8 mouse cellular contexts compared by ENCODE assay signal in the genomic region with DNA sequence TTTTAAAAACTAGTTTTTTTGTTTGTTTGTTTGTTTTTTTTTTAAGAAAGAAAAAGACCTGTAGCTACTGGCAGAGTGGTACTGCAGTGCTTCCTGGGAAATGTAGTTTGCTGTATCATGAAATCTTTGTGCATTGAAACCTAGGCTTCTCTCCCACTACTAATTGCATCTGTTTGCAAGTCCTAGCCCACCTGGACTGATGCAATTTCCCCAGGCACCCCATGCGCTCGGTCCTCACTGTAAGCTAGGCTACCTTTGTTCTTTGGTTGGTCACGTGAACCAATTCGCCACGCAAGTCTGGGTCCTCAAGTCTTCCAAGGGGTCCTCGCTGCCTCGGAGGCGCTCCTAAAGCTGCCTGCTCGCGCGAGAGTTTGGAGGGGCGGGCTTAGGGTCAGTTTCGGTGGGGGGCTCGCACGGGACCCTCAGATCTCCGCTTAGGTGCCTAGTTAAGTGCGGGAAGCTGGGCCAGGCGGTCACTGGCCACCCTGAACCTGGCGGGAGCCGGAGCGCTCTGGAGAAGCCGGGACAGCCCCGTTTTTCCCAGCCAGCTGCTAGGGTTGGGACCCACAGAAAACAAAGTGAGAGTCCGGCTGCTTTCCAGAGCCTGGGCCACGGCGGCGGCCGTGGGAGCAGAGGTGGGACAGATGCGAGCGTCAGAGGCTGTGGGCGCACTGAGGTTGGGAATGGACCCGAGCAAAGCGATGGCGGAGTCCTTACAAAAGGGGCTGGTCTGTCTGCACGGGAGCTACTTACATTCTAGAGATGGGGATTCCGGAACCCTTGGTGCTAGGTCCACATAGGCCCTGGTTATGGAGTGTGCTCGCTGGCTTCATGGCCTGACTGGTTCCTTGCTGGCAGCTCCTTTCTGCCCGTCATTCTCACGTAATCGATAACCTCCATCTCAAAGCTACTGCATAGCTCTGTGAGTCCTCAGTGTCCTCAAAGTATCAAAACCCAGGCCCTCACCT. TPM values are rescaled to one million over a fixed set of nuclear protein-coding genes. Genes with fewer than 3 reads are reported as not detected.
DNase-seq lines count a peak whose midpoint lies in the region; ATAC-seq and TF ChIP-seq lines count a peak whose summit lies in the region.

Cnpy2 (plus strand) TSS at position 319 of the 968 bp plus-strand sequence.

- peak; percentile 75 for TF ChIP-seq POLR2A in CH12.LX (IDR thresholded peaks at IDR 0.05; ENCODE audit: low read depth, low read length)

- H3K36me3 ChIP-seq in CH12.LX (replicated peaks in 1 of 2; ENCODE audit: control insufficient read depth in 1 of 2, insufficient read depth in 1 of 2, low read length in 1 of 2) = peaks cover 47 to 62% of the 10 kb centered on the region in 2 experiments
- H3K36me3 ChIP-seq in forebrain, embryonic 12.5 days (replicated peaks) = peaks cover 64% of the 10 kb centered on the region
- H3K36me3 ChIP-seq in heart, embryonic 16.5 days (ENCODE audit: control insufficient read depth, insufficient read depth) = peaks cover 50% of the 10 kb centered on the region
- peaks cover 55% of the 10 kb centered on the region for H3K36me3 ChIP-seq in liver, embryonic 13.5 days
- H3K36me3 ChIP-seq in stomach, embryonic 14.5 days (ENCODE audit: control insufficient read depth, insufficient read depth, low read length) = peaks cover 50% of the 10 kb centered on the region

- no peaks in the 10 kb centered on the region for H3K27me3 ChIP-seq in CH12.LX (replicated peaks)
- H3K27me3 ChIP-seq in forebrain, embryonic 12.5 days = no peaks in the 10 kb centered on the region
- no peaks in the 10 kb centered on the region for H3K27me3 ChIP-seq in heart, embryonic 16.5 days (ENCODE audit: control insufficient read depth, insufficient read depth, low read length)
- no peaks in the 10 kb centered on the region for H3K27me3 ChIP-seq in liver, embryonic 13.5 days
- no peaks in the 10 kb centered on the region for H3K27me3 ChIP-seq in stomach, embryonic 14.5 days (ENCODE audit: control insufficient read depth, insufficient read depth, low read length)

- under 1% methylated on average over 40 of the region's 40 CpGs for WGBS in forebrain, embryonic 12.5 days
- under 1% methylated on average over 40 of the region's 40 CpGs for WGBS in heart, embryonic 16.5 days
- under 1% methylated on average over 40 of the region's 40 CpGs for WGBS in liver, embryonic 13.5 days (ENCODE audit: insufficient replicate concordance)
- WGBS in stomach, embryonic 14.5 days = under 1% methylated on average over 40 of the region's 40 CpGs

- peak; percentile 91 for DNase-seq in CH12.LX (ENCODE audit: extremely low read depth)
- peak; percentile 75 for DNase-seq in c-Kit-positive CD71-positive TER-119-positive erythroid progenitor cells, embryonic 14.5 days (ENCODE audit: low spot score)
- DNase-seq in kidney, postnatal 25 days = peak; percentile 85 to 92
- peak; percentile 73 for DNase-seq in liver, embryonic 13.5 days
- peak; percentile 74 to 80 for DNase-seq in natural killer cell, adult 2 months (ENCODE audit: low spot score in 2 of 2)

- peak within 1 kb of the TSS; percentile 76 for H3K4me2 ChIP-seq in CH12.LX (ENCODE audit: insufficient read depth, low read depth, poor library complexity, severe bottlenecking)
- H3K4me2 ChIP-seq in forebrain, embryonic 12.5 days = peak within 1 kb of the TSS; percentile 75
- peak within 1 kb of the TSS; percentile 92 for H3K4me2 ChIP-seq in heart, embryonic 16.5 days (ENCODE audit: low read depth, low read length)
- peak within 1 kb of the TSS; percentile 86 for H3K4me2 ChIP-seq in liver, embryonic 13.5 days
- H3K4me2 ChIP-seq in stomach, embryonic 14.5 days (replicated peaks; ENCODE audit: low read depth, low read length) = peak within 1 kb of the TSS; percentile 87

- H3K79me2 ChIP-seq in CH12.LX (replicated peaks; ENCODE audit: control insufficient read depth, extremely low read depth, insufficient read depth, poor library complexity, severe bottlenecking) = peaks cover 3% of the 10 kb centered on the region

- dilution Hi-C loops in CH12.LX (cut with MboI; ENCODE audit: extremely low pct_ligation_motif_present, extremely low pct_unique_long_range_greater_than_20kb, low sequenced_read_pairs) = no loop called here

- in situ Hi-C loops in CH12.LX (cut with MboI; ENCODE audit: low pct_ligation_motif_present, low pct_unique_long_range_greater_than_20kb, low sequenced_read_pairs) = no loop called here

- H3K9me3 ChIP-seq in CH12.LX (replicated peaks; ENCODE audit: low read length) = no peaks in the 10 kb centered on the region
- H3K9me3 ChIP-seq in forebrain, embryonic 12.5 days = no peaks in the 10 kb centered on the region
- no peaks in the 10 kb centered on the region for H3K9me3 ChIP-seq in heart, embryonic 16.5 days (replicated peaks; ENCODE audit: control insufficient read depth, low read length)
- no peaks in the 10 kb centered on the region for H3K9me3 ChIP-seq in liver, embryonic 13.5 days (replicated peaks)
- H3K9me3 ChIP-seq in stomach, embryonic 14.5 days (ENCODE audit: control insufficient read depth, low read depth, low read length) = no peaks in the 10 kb centered on the region

- peak within 1 kb of the TSS; percentile 93 for H3K9ac ChIP-seq in CH12.LX (ENCODE audit: insufficient read depth, low read depth)
- peak within 1 kb of the TSS; percentile 92 for H3K9ac ChIP-seq in forebrain, embryonic 12.5 days
- peak within 1 kb of the TSS; percentile 99 for H3K9ac ChIP-seq in heart, embryonic 16.5 days (ENCODE audit: low read length)
- peak within 1 kb of the TSS; percentile 92 for H3K9ac ChIP-seq in liver, embryonic 13.5 days
- H3K9ac ChIP-seq in stomach, embryonic 14.5 days (replicated peaks; ENCODE audit: low read depth, low read length) = peak within 1 kb of the TSS; percentile 97

- H3K27ac ChIP-seq in CH12.LX (ENCODE audit: insufficient read depth, low read depth) = peak within 1 kb of the TSS; percentile 47
- H3K27ac ChIP-seq in forebrain, embryonic 12.5 days = peak within 1 kb of the TSS; percentile 95
- H3K27ac ChIP-seq in heart, embryonic 16.5 days (ENCODE audit: low read length) = peak within 1 kb of the TSS; percentile 94
- H3K27ac ChIP-seq in liver, embryonic 13.5 days = peak within 1 kb of the TSS; percentile 89
- peak within 1 kb of the TSS; percentile 97 for H3K27ac ChIP-seq in stomach, embryonic 14.5 days (ENCODE audit: low read length)

- no peak for TF ChIP-seq EP300 in CH12.LX (IDR thresholded peaks at IDR 0.05; ENCODE audit: low read length)

- TF ChIP-seq RAD21 in CH12.LX (IDR thresholded peaks at IDR 0.05; ENCODE audit: low read depth, low read length) = no peak

- H3K4me1 ChIP-seq in CH12.LX (ENCODE audit: control insufficient read depth in 1 of 2, insufficient read depth in 2 of 2) = peaks cover 6 to 15% of the 10 kb centered on the region in 2 experiments
- peaks cover 19% of the 10 kb centered on the region for H3K4me1 ChIP-seq in forebrain, embryonic 12.5 days
- H3K4me1 ChIP-seq in heart, embryonic 16.5 days (ENCODE audit: control insufficient read depth, insufficient read depth, low read length) = peaks cover 12% of the 10 kb centered on the region
- peaks cover 24% of the 10 kb centered on the region for H3K4me1 ChIP-seq in liver, embryonic 13.5 days (replicated peaks)
- peaks cover 8% of the 10 kb centered on the region; the same call in 1 of the 2 replicates for H3K4me1 ChIP-seq in stomach, embryonic 14.5 days (ENCODE audit: control insufficient read depth, insufficient read depth, low read length)

- peak within 1 kb of the TSS; percentile 64 to 86 (median 78) for H3K4me3 ChIP-seq in CH12.LX (replicated peaks in 1 of 3; ENCODE audit: low read depth in 2 of 3, low read length in 2 of 3, poor library complexity in 1 of 3)
- H3K4me3 ChIP-seq in forebrain, embryonic 12.5 days (replicated peaks) = peak within 1 kb of the TSS; percentile 69
- peak within 1 kb of the TSS; percentile 97 for H3K4me3 ChIP-seq in heart, embryonic 16.5 days (ENCODE audit: low read length)
- H3K4me3 ChIP-seq in liver, embryonic 13.5 days (replicated peaks) = peak within 1 kb of the TSS; percentile 87
- peak within 1 kb of the TSS; percentile 93 for H3K4me3 ChIP-seq in stomach, embryonic 14.5 days (ENCODE audit: low read depth, low read length)

- no peak for TF ChIP-seq CTCF in CH12.LX (conservative IDR thresholded peaks at IDR 0.05 in 1 of 2, IDR thresholded peaks at IDR 0.05 in 1 of 2; ENCODE audit: low read depth in 2 of 2, low read length in 2 of 2)

- peak; percentile 96 for ATAC-seq in forebrain, embryonic 12.5 days (ENCODE audit: low FRiP score)
- ATAC-seq in heart, embryonic 16.5 days (replicated peaks; ENCODE audit: extremely low read depth, insufficient read depth, low FRiP score) = peak; percentile 90
- peak; percentile 76 for ATAC-seq in liver, embryonic 13.5 days (ENCODE audit: low read depth)
- ATAC-seq in stomach, embryonic 14.5 days (ENCODE audit: insufficient number of reproducible peaks, insufficient read depth, low FRiP score, low read depth) = peak; percentile 93

TF ChIP-seq in CH12.LX, 34 proteins besides CTCF, POLR2A, EP300 and RAD21 (continues in another document):
- TF ChIP-seq KAT2A (IDR thresholded peaks at IDR 0.05; ENCODE audit: insufficient replicate concordance, low read length) (peak; percentile 56; the same call in 1 of the 2 replicates), CHD2 (IDR thresholded peaks at IDR 0.05; ENCODE audit: low read length) (peak; percentile 96), MAZ (IDR thresholded peaks at IDR 0.05; ENCODE audit: low read depth, low read length) (peak; percentile 25; the same call in 1 of the 2 replicates), RCOR1 (conservative IDR thresholded peaks at IDR 0.05; ENCODE audit: low read depth, low read length) (no peak), MAFK (IDR thresholded peaks at IDR 0.05; ENCODE audit: insufficient replicate concordance, low read length) (no peak), USF2 (conservative IDR thresholded peaks at IDR 0.05; ENCODE audit: low read depth, low read length) (peak; percentile 85), GABPA (IDR thresholded peaks at IDR 0.05; ENCODE audit: insufficient replicate concordance, low read depth, low read length) (no peak; the same call in 1 of the 2 replicates), NELFE (IDR thresholded peaks at IDR 0.05; ENCODE audit: low read depth, low read length) (peak; percentile 68), TCF12 (IDR thresholded peaks at IDR 0.05; ENCODE audit: low read depth, low read length) (peak; percentile 67; the same call in 1 of the 2 replicates), ZMIZ1 (IDR thresholded peaks at IDR 0.05; ENCODE audit: low read depth, low read length) (peak; percentile 71), IRF4 (IDR thresholded peaks at IDR 0.05; ENCODE audit: low read depth, low read length) (peak; percentile 39), MAX (IDR thresholded peaks at IDR 0.05; ENCODE audit: low read length) (peak; percentile 98)

RNA-seq across cellular contexts. Expression of gene Cnpy2, which starts in this region (rescaled TPM):
- total RNA-seq in CH12.LX (2012; rRNA removed) = 91.0 and 111 TPM in 2 replicates
- total RNA-seq in CH12.LX (2014; rRNA removed) = 64.9 and 72.0 TPM in 2 replicates
- 98.9 and 107 TPM in 2 replicates for polyA plus RNA-seq in CH12.LX (2012; ENCODE audit: insufficient read length, low read depth)
- 200 and 212 TPM in 2 replicates for polyA plus RNA-seq in forebrain, embryonic 12.5 days (2016; fragmentation: Nextera tagmentation; extraction: Ambion mirVana)
- polyA plus RNA-seq in heart, embryonic 16.5 days (2015; fragmentation: Nextera tagmentation; extraction: Ambion mirVana) = 184 and 195 TPM in 2 replicates
- 99.7 and 105 TPM in 2 replicates for polyA plus RNA-seq in liver, embryonic 13.5 days (2015; fragmentation: Nextera tagmentation; extraction: Ambion mirVana)
- 328 and 342 TPM in 2 replicates for polyA plus RNA-seq in stomach, embryonic 14.5 days (2014; fragmentation: Nextera tagmentation; extraction: Ambion mirVana)

Comparison
In these comparisons a context has a peak if more than half of its experiments do, and no peak if none do; other contexts are left out.
1. Peak in every context shown above with its lines: DNase-seq, ATAC-seq, H3K4me3 ChIP-seq and H3K27ac ChIP-seq.
2. H3K27ac ChIP-seq: peak in every context shown above with its lines; median percentile 97 in stomach, embryonic 14.5 days; 95 in forebrain, embryonic 12.5 days; 94 in heart, embryonic 16.5 days; 89 in liver, embryonic 13.5 days; 47 in CH12.LX.